Mouse (Mus musculus): Measurements from ENCODE around the gene Tiparp.

DNA sequence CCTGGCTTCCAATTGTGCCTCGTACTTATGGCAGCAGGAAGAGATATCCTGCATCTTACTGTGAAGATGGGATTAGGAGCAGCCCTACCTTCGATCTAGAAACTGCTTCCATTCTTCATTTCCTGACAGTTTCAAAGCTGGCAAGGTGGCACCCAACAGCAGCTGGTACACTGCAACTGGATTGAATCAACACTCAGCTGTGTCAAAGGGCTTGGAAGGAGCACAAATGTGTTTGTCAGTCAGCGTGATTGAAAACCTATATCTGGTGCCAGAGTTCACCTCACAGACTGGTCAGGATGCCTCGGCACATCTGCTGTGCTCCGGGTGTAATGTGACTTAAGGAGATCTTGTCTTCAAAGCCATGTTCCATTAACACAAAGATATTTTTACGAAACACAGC lies 47.5 kb upstream of the Tiparp start:
- TF ChIP-seq POLR2A (IDR thresholded peaks at IDR 0.05; ENCODE audit: borderline replicate concordance, low read depth, low read length) (no peak), CTCF (IDR thresholded peaks at IDR 0.05; ENCODE audit: low read depth, low read length) (no peak)

Data from bone marrow macrophage, adult 2 months (primary cell).